Mouse (Mus musculus): ENCODE measurements around the gene Ccr7. TPM values are rescaled to one million over a fixed set of nuclear protein-coding genes. Genes with fewer than 3 reads are reported as not detected.

The Ccr7 gene
- polyA plus RNA-seq, 1 experiment from 2014 or later: 1.6 TPM

DNA sequence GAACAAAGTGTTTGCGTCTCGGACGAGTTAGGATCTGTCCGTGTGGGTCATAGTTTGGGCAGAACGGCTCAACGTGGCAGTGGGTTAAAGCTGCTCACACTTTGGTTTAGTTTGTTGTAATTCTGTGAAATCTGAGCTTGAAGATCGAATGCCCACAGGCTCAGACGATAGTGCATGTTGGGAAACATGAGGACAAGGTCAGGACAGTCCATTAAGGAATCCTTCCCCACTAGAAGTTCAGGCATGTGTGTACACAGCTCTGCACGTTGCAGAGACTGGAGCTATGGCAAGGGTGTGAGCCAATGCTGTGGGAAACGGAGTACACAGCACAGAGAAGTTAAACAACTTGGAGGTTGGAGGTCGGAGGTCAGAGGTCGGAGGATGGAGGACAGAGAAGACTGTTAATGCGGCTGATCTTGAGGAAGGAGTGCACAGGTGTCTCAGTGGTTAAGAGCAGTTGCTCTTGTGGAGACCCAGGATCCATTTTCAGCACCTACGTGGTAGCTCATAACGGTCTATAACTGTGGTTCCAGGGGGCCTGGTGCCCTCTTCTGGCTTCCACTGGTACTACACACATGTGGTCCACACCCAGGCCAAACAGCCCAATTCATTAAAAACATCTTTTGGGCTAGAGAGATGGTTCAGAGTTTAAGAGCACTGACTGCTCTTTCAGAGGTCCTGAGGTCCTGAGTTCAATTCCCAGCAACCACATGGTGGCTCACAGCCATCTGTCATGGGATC is 44.3 kb downstream of the Ccr7 start:
- peaks cover 8% of the 10 kb centered on the region; the same call in 1 of the 2 replicates for H3K4me1 ChIP-seq (ENCODE audit: insufficient read depth)

DNA sequence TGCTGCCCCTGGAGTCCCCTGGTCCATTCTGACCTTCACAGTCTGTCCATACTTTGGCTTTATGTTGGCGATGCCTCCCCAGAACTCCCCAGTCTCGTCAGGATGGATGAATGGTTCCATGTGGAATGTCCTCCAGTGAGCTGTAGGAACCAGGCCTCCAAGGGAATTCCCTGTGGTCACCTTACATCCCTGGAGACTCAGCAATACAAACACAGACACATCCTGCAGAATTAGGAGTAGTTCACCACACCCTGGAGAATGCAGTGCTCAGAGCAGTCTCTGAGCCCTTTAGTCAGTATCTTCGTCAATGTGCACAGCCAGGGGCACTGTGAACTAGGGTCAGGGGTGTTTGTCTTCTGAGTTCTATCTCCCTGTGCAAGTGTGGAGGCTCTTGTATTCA is 46.6 kb downstream of the Ccr7 start:
- Histone ChIP-seq H3K4me2 (ENCODE audit: low read depth, low read length) (no peak overlapping the region), H3K9ac (replicated peaks) (no peak overlapping the region), H3K27ac (ENCODE audit: low read depth) (no peak overlapping the region), H3K9me3 (ENCODE audit: low read length) (no peaks in the 10 kb centered on the region), H3K4me1 (ENCODE audit: insufficient read depth) (peaks cover 14% of the 10 kb centered on the region; the same call in 1 of the 2 replicates), H3K27me3 (ENCODE audit: insufficient read depth, low read length) (no peaks in the 10 kb centered on the region), H3K36me3 (replicated peaks; ENCODE audit: insufficient read depth, low read length) (no peaks in the 10 kb centered on the region), H3K4me3 (ENCODE audit: low read depth, low read length) (no peak overlapping the region)
- DNase-seq: no peak
- WGBS (ENCODE audit: insufficient replicate concordance): 75% methylated on average over 3 of the region's 3 CpGs
- ATAC-seq: no peak
- TF ChIP-seq EP300 (IDR thresholded peaks at IDR 0.05; ENCODE audit: low read depth) (no peak), CTCF (IDR thresholded peaks at IDR 0.05; ENCODE audit: low read depth) (no peak)

More for the DNA sequence above, 44.3 kb downstream of the Ccr7 start:
- Histone ChIP-seq H3K27ac (ENCODE audit: low read depth) (no peak overlapping the region), H3K27me3 (ENCODE audit: insufficient read depth, low read length) (no peaks in the 10 kb centered on the region), H3K9ac (replicated peaks) (no peak overlapping the region), H3K4me3 (ENCODE audit: low read depth, low read length) (no peak overlapping the region), H3K9me3 (ENCODE audit: low read length) (no peaks in the 10 kb centered on the region), H3K36me3 (replicated peaks; ENCODE audit: insufficient read depth, low read length) (no peaks in the 10 kb centered on the region), H3K4me2 (ENCODE audit: low read depth, low read length) (no peak overlapping the region)
- TF ChIP-seq CTCF (IDR thresholded peaks at IDR 0.05; ENCODE audit: low read depth) (peak; percentile 62), EP300 (IDR thresholded peaks at IDR 0.05; ENCODE audit: low read depth) (no peak)
- no peak for DNase-seq
- ATAC-seq: no peak
- 75% methylated on average over 15 of the region's 15 CpGs for WGBS (ENCODE audit: insufficient replicate concordance)

DNA sequence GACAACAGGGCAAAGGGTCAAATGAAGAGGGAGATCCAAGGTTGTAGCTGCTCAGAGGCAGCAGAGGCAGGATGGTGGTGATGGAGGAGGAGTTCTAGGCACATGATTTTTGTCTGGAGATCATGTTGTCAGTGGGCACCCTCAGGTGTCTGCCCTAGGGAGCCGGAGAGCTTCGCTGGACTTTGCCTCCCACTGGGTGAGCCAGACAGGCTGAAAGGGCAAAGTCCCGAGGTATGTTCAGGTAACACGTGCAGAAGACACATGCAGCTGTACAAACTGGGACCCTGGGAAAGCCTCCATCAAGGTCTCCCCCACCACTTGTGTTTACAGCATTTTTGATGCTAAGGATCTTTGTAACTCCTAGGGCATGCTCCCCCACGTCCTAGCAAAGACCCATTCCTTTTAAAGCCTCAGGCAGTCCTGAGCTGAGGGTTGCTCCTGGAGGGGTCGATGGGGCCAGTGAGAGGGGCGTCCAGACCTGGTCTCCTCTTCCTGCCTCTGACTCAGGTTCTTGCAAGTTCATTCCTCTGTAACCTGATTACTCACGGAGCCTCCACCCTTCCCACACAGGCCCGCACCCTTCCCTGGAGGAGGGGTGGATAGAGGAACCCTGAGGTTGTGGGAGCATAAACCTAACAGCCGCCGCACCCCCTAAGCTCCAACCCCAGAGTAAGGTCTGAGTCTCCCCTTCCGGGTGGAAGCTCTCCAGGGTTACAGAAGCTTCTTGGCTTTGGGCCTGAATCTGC is 48.7 kb downstream of the Ccr7 start:
- peak; percentile 42 for DNase-seq
- ATAC-seq: peak; percentile 81
- no peaks in the 10 kb centered on the region for H3K27me3 ChIP-seq (ENCODE audit: insufficient read depth, low read length)

DNA sequence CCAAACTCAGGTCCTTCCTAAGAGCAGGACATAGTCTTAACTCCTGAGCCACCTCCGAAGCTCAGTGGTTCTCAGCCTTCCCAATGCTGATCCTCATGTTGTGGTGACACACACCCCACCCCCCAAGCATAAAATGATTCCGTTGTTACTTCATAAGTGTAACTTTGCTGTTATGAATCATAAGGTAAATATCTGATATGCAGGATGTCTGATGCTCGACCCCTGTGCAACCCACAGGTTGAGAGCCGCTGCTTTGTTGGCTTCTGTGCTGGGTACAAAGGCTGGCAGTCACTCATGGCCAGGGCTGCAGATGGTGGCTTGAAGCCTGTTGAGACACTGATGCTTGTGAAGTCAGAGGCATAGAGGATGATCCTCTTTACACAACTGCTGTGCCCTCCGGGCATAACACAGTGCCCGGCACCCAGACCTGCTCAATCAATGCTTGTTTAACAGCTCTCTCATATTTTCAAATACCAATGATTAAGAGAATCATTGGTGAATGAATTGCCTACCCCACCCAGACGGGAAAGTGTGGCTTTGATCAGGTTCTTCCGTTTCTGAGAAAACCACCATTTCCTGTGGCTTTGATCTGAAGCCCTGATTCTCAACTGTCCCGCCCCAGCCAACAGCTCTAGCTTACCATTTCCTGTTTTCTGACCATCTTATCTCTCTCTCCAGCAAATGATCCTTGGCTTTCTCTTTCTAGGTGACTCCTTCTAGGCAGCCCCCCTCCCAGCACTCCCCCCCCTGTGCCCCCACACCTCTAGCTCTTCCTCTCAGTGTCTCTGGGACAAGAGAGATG is 50.1 kb downstream of the Ccr7 start:
- Histone ChIP-seq H3K4me2 (ENCODE audit: low read depth, low read length) (no peak overlapping the region), H3K4me3 (ENCODE audit: low read depth, low read length) (no peak overlapping the region), H3K27ac (ENCODE audit: low read depth) (no peak overlapping the region), H3K9me3 (ENCODE audit: low read length) (no peaks in the 10 kb centered on the region), H3K36me3 (replicated peaks; ENCODE audit: insufficient read depth, low read length) (no peaks in the 10 kb centered on the region), H3K4me1 (ENCODE audit: insufficient read depth) (peaks cover 16% of the 10 kb centered on the region; the same call in 1 of the 2 replicates), H3K9ac (replicated peaks) (no peak overlapping the region), H3K27me3 (ENCODE audit: insufficient read depth, low read length) (no peaks in the 10 kb centered on the region)
- ATAC-seq (no peak), DNase-seq (no peak)
- TF ChIP-seq EP300 (IDR thresholded peaks at IDR 0.05; ENCODE audit: low read depth) (peak; percentile 29; the same call in 1 of the 2 replicates), CTCF (IDR thresholded peaks at IDR 0.05; ENCODE audit: low read depth) (no peak)
- 40% methylated on average over 9 of the region's 9 CpGs for WGBS (ENCODE audit: insufficient replicate concordance)

More for the DNA sequence above, 48.7 kb downstream of the Ccr7 start:
- 40% methylated on average over 12 of the region's 12 CpGs for WGBS (ENCODE audit: insufficient replicate concordance)
- Histone ChIP-seq H3K9ac (replicated peaks) (no peak overlapping the region), H3K27ac (ENCODE audit: low read depth) (0 out of 2 replicates have a peak overlapping the region, but pooled peaks have one; percentile 19), H3K9me3 (ENCODE audit: low read length) (no peaks in the 10 kb centered on the region), H3K4me3 (ENCODE audit: low read depth, low read length) (no peak overlapping the region), H3K4me2 (ENCODE audit: low read depth, low read length) (no peak overlapping the region), H3K4me1 (ENCODE audit: insufficient read depth) (peaks cover 14% of the 10 kb centered on the region; the same call in 1 of the 2 replicates), H3K36me3 (replicated peaks; ENCODE audit: insufficient read depth, low read length) (no peaks in the 10 kb centered on the region)
- TF ChIP-seq EP300 (IDR thresholded peaks at IDR 0.05; ENCODE audit: low read depth) (no peak), CTCF (IDR thresholded peaks at IDR 0.05; ENCODE audit: low read depth) (no peak)

DNA sequence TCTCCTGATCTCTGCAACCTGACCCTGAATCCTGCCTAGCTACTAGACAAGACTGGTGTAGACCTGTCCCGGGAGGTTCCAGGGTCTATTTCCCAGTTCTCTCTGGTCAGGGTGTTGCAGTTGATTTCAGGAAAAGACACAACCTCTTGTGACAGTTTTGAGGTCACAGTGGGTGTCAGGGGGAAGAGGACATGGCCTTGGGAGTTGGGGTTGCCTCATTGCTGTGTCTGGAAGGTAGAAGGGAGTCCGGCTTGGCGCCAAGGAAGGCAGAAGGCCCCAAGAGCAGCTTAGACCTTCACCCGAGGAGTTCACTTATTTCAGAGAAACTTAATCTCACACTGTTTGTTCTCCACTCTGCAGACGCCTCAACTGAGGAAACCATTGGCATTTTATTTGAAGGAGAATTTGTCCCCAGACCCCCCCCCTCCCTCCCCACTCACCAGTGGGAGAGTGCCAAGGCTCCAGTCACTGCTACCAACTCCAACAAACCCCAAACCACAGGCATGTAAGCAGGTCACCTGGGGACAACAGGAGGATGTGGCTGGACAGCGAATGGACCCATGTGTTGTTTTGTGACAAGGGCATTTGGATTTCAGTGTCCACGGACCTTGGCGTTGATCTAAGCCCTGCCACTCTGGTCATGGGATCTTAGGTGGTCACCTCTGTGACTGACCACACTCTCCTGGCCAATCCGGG is 52.2 kb downstream of the Ccr7 start:
- DNase-seq: no peak
- 48% methylated on average over 9 of the region's 9 CpGs for WGBS (ENCODE audit: insufficient replicate concordance)
- no peak for ATAC-seq
- no peak overlapping the region for H3K27ac ChIP-seq (ENCODE audit: low read depth)
- no peak overlapping the region for H3K9ac ChIP-seq (replicated peaks)
- no peak overlapping the region for H3K4me3 ChIP-seq (ENCODE audit: low read depth, low read length)
- no peaks in the 10 kb centered on the region for H3K36me3 ChIP-seq (replicated peaks; ENCODE audit: insufficient read depth, low read length)
- H3K27me3 ChIP-seq (ENCODE audit: insufficient read depth, low read length): no peaks in the 10 kb centered on the region
- H3K4me1 ChIP-seq (ENCODE audit: insufficient read depth): peaks cover 17% of the 10 kb centered on the region; the same call in 1 of the 2 replicates
- TF ChIP-seq CTCF (IDR thresholded peaks at IDR 0.05; ENCODE audit: low read depth): no peak
- TF ChIP-seq EP300 (IDR thresholded peaks at IDR 0.05; ENCODE audit: low read depth): no peak
- H3K9me3 ChIP-seq (ENCODE audit: low read length): no peaks in the 10 kb centered on the region
- no peak overlapping the region for H3K4me2 ChIP-seq (ENCODE audit: low read depth, low read length)

Measured in liver, postnatal 0 days (tissue).